ENCODE assay signal across 7 mouse cellular contexts in genomic region chr15:102656658-102657057, GRCm38 (mm10). TPM values are rescaled to one million over a fixed set of nuclear protein-coding genes. Genes with fewer than 3 reads are reported as not detected.
DNase-seq lines count a peak whose midpoint lies in the region; ATAC-seq and TF ChIP-seq lines count a peak whose summit lies in the region.

No protein-coding gene starts in this region.

- DNase-seq in right cerebral cortex, postnatal 10 days (ENCODE audit: low spot score in 2 of 2) = peak; percentile 44 to 47
- DNase-seq in right cerebral cortex, postnatal 36 days (ENCODE audit: low spot score in 2 of 2) = no peak
- peak; percentile 97 for DNase-seq in gonadal fat pad, adult 2 months (ENCODE audit: low read depth)
- no peak for DNase-seq in thymus, postnatal 10 days (ENCODE audit: low spot score in 2 of 2)
- DNase-seq in urinary bladder, postnatal 10 days (ENCODE audit: low spot score) = no peak

- H3K27me3 ChIP-seq in intestine, embryonic 15.5 days (replicated peaks) = no peaks in the 10 kb centered on the region
- H3K27me3 ChIP-seq in myocyte (ENCODE audit: control insufficient read depth, insufficient read depth, insufficient read length) = no peaks in the 10 kb centered on the region

- no peaks in the 10 kb centered on the region for H3K36me3 ChIP-seq in intestine, embryonic 15.5 days
- peaks cover 5% of the 10 kb centered on the region for H3K36me3 ChIP-seq in myocyte (ENCODE audit: control insufficient read depth, insufficient read depth)

- WGBS in intestine, embryonic 15.5 days = 2% methylated on average over 4 of the region's 4 CpGs

- TF ChIP-seq POLR2A in myocyte (IDR thresholded peaks at IDR 0.05; ENCODE audit: insufficient read length, low read depth) = no peak

- H3K9me3 ChIP-seq in intestine, embryonic 15.5 days = no peaks in the 10 kb centered on the region

- no peak overlapping the region for H3K9ac ChIP-seq in intestine, embryonic 15.5 days

- no peaks in the 10 kb centered on the region for H3K79me2 ChIP-seq in myocyte (ENCODE audit: control insufficient read depth, insufficient read depth)

- H3K4me2 ChIP-seq in intestine, embryonic 15.5 days (replicated peaks) = 0 out of 2 replicates have a peak overlapping the region, but pooled peaks have one; percentile 2
- H3K4me2 ChIP-seq in myocyte (ENCODE audit: low read depth) = peak overlapping the region; percentile 26

- H3K4me3 ChIP-seq in intestine, embryonic 15.5 days (replicated peaks) = no peak overlapping the region
- H3K4me3 ChIP-seq in myocyte = no peak overlapping the region

- peak; percentile 87 for ATAC-seq in intestine, embryonic 15.5 days

- H3K4me1 ChIP-seq in intestine, embryonic 15.5 days (replicated peaks) = peaks cover 23% of the 10 kb centered on the region

- H3K27ac ChIP-seq in intestine, embryonic 15.5 days = peak overlapping the region; percentile 93

- H3ac ChIP-seq in myocyte (ENCODE audit: control insufficient read depth, insufficient read length) = no peak overlapping the region

TF ChIP-seq in myocyte, 11 proteins besides CTCF, POLR2A, EP300 and RAD21:
- TF ChIP-seq MYOG (IDR thresholded peaks at IDR 0.05; ENCODE audit: control insufficient read depth in 1 of 3, insufficient read depth in 1 of 3, insufficient read length in 2 of 3, low read depth in 2 of 3) (no peak), SRF (IDR thresholded peaks at IDR 0.05; ENCODE audit: control insufficient read depth, insufficient read length, low read depth) (no peak), REST (IDR thresholded peaks at IDR 0.05; ENCODE audit: insufficient read depth, insufficient read length) (no peak), E2F4 (IDR thresholded peaks at IDR 0.05; ENCODE audit: insufficient read depth) (no peak), CEBPB (IDR thresholded peaks at IDR 0.05; ENCODE audit: insufficient read depth, poor library complexity, severe bottlenecking) (no peak), POLR2AphosphoS2 (IDR thresholded peaks at IDR 0.05; ENCODE audit: insufficient read length, low read depth) (no peak), MAX (IDR thresholded peaks at IDR 0.05; ENCODE audit: low read depth) (no peak), USF1 (IDR thresholded peaks at IDR 0.05; ENCODE audit: low read depth) (no peak), TCF12 (IDR thresholded peaks at IDR 0.05; ENCODE audit: insufficient read depth, poor library complexity, severe bottlenecking) (no peak), TCF3 (IDR thresholded peaks at IDR 0.05; ENCODE audit: insufficient read length, low read depth) (no peak), MYOD1 (IDR thresholded peaks at IDR 0.05; ENCODE audit: control insufficient read depth in 1 of 3, insufficient read length in 2 of 3, low read depth in 2 of 3) (no peak)

RNA-seq across cellular contexts. Expression of gene Atp5g2, which starts 15.5 kb away (rescaled TPM):
- polyA plus RNA-seq in gonadal fat pad, adult 2 months (2012; rRNA removed) = 213 and 316 TPM in 2 replicates
- 68.2 and 73.2 TPM in 2 replicates for polyA plus RNA-seq in intestine, embryonic 15.5 days (2015; fragmentation: Nextera tagmentation; extraction: Ambion mirVana)
- 947 TPM for polyA plus RNA-seq in myocyte (2012; fragmentation: generic; extraction: Trizol)

RNA-seq across cellular contexts. Expression of gene Atf7, which starts 31.4 kb away (rescaled TPM):
- 70.4 and 84.8 TPM in 2 replicates for polyA plus RNA-seq in gonadal fat pad, adult 2 months (2012; rRNA removed)
- polyA plus RNA-seq in intestine, embryonic 15.5 days (2015; fragmentation: Nextera tagmentation; extraction: Ambion mirVana) = 25.9 and 31.8 TPM in 2 replicates
- polyA plus RNA-seq in myocyte (2012; fragmentation: generic; extraction: Trizol) = 33.7 TPM

RNA-seq across cellular contexts. Expression of gene Gm28047, which starts 31.8 kb away (rescaled TPM):
- not detected in 2 replicates for polyA plus RNA-seq in gonadal fat pad, adult 2 months (2012; rRNA removed)
- polyA plus RNA-seq in intestine, embryonic 15.5 days (2015; fragmentation: Nextera tagmentation; extraction: Ambion mirVana) = 0.57 TPM in 1 of 2 replicates, not detected in the other
- polyA plus RNA-seq in myocyte (2012; fragmentation: generic; extraction: Trizol) = not detected

Comparison
In these comparisons a context has a peak if more than half of its experiments do, and no peak if none do; other contexts are left out.
1. DNase-seq: peak in right cerebral cortex, postnatal 10 days (2 of 2) and gonadal fat pad, adult 2 months (single experiment); none in right cerebral cortex, postnatal 36 days (0 of 2), thymus, postnatal 10 days (0 of 2) and urinary bladder, postnatal 10 days (single experiment).